Mouse (Mus musculus) mouse trophoblast stem cell (cell line): ENCODE results near the gene Krt42.
"Not testable (repeated sequence)": the region's sequence is repeated elsewhere in the genome, so short reads cannot be mapped to it uniquely, and the experiment has no call there.

Experiments
- in situ Hi-C, 2 experiments: fragments of 300-500 bp; cut with MseI, MboI; formaldehyde crosslinking; loops; 2 replicates in 1 of 2; 3 replicates in 1 of 2; pipeline ENCODE4 v1.15.1; 2025

Gene Krt42

DNA sequence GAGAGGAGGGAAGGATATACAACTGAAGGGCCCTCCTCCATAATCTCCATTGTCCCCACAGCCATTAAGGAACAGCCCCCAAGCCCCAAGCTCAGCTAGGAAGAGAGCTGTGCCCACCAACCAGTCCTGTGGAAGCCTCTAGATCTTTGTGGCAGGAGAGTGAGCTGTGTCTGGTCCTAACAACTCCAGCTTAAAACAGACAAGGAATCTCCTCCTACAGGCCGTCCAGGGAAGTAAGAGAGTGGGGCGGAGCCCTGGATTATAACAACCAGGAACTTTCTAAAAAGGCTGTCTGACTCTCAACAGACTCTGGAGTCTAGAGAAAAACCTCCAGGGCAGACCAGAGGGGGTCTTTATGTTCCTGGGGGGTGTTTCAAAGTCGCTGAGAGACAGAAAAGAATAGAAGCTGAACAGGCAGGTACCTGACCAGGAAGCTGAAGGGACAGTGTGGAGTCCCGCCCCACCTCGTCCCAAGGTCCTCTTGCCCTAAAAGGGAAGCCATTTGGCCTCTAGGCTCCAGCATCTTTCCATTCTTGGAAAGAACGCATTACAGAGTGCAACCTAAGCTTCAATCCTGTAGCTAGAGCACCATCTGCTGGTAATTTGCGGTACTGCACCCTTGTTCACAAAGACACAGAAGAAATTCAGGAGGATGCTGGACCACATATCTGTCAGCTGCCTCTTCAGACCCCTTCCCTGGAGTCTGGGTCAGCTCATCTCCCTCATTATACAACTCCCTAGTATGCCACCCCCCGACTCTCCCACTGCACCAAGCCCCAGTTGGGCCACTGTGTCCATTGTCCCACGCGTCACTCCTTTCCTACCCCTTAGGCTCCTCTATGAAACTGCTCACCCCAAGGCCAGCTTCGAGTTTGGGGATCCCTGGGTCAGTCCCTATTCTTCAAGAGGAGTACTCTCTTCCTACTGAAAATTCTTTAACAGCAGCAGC is 12.2 kb upstream of the Krt42 start:
- in situ Hi-C loops = loop anchor here (5.0 to 10.0 kb wide), 4 partner anchors 107 to 215 kb away; no protein-coding TSS in a partner anchor

DNA sequence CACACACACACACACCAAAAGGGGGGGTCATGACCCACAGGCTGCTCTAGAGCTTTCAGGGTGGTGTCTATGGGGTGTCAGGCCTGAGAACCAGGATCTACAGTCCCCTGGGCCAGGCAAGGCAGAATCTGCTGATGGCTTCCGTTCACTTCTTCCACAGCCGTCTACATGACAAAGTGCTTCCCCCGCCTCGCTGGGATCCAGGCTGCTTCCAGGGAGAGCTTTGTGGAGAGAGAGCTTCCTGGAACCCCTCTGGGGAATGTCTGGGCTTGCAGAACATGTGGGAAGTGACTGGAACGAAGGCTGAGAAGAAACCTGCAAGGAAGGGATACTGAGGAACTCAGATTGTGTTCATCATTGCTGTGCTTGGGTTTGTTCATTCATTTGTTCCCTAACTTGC is 9.1 kb upstream of the Krt42 start:
- in situ Hi-C loops = no loop called here

DNA sequence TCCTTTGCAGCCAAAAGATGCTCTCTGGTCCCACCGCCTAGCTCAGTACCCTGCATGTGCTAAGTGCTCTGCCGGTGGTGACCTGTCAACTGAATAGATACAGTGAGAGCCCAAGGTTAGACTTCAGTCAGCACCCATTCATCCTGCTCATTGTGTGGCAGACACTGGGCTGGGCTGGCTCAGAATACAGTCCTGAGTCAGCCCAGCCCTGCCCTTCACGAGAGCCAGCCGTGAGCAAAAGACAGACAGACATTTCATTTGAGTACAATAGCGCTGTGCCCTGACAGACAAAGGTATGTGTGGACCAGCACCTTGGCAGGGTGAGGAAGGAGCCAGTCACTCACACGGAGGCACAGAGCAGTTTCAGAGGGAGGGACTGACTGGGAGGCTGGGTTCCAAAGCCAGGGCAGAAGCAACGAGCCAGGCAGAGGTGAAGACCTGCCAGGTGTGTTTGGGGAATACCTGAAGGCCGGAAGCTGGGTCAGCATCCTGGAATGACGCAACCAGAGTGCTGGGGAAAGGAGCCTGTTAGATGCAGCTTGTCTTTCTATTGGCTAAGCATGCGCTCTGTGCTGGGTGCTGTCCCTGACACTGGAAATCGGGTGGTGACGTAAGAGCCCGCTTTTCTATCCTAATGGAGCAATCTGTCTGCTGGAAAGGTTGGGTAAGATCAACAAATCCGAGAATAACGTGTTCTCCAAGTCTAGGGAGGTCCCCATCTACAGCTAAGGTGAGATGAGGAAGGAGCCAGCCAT is 8.2 kb upstream of the Krt42 start:
- in situ Hi-C loops = no loop called here

GRCm38 (mm10) chr11:100275466-100275865 is 5.8 kb upstream of the Krt42 start:
- in situ Hi-C loops = no loop called here

DNA sequence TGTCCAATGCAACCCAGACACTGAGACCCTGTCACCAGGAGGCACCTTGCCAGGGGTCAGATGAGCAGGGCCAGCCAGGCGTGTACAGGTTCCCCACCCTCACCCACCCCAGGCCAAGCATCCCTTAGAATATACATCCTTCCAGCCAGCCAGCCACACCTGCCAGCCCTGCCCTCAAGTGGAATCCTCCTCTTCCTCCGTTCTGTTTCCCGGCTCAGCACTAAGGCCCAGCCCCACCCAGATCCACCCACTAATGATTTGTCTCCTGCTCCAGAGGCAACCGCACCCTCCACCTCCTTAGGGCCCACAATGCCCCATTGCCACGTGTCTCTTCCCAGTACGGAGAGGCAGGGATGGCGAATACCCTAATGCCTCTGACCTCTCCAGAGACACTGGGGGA is 5.0 kb upstream of the Krt42 start:
- in situ Hi-C loops = no loop called here

DNA sequence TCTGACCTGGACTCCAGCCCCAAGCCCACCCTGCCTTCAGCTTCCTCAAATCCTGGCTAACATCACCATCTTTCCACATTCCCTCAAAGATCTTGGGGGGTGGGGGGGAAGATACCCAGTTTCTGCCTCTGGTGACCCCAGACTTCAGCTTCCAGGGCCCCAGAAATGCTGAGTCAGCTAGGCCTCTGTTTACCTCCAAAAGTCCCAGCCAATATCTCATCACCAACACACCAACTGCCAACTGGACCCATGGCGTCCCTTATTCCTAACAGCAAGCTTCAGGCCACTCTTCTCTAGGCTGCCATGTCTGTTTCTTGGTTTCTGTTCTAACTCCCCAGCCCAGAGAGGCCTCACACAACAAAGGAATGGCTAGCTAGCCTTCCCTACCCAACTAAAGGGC is 2.2 kb upstream of the Krt42 start:
- in situ Hi-C loops = no loop called here

GRCm38 (mm10) chr11:100262058-100262980 is 7.4 kb downstream of the Krt42 start:
- in situ Hi-C loops = no loop called here

DNA sequence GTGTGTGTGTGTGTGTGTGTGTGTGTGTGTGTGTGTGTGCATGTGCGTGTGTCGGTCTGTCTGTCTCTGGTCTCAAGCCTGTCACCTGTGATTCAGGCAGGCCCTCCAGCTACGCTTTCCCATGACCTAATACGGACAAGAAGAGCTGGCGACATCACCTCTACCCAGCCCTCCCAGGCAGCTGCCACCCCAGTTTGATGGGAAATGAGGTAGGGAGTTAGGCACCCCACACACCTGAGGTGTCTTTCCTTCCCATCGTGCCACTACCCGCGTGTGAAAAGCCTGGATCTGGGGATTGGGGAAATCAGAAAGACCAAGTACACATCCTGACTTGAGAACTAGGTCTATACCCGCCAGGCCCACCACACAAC is 8.5 kb downstream of the Krt42 start:
- in situ Hi-C loops = no loop called here

GRCm38 (mm10) chr11:100260514-100261234 is 9.0 kb downstream of the Krt42 start, which contains the start of gene Krt17:
TSS of gene Krt17 (minus strand) at chr11:100261029.
- in situ Hi-C loops = no loop called here

- in situ Hi-C loops = no loop called here
Measured at GRCm38 (mm10) chr11:100259079-100259478, 10.6 kb downstream of the Krt42 start.

GRCm38 (mm10) chr11:100257967-100258366 is 11.7 kb downstream of the Krt42 start:
- in situ Hi-C loops = no loop called here

DNA sequence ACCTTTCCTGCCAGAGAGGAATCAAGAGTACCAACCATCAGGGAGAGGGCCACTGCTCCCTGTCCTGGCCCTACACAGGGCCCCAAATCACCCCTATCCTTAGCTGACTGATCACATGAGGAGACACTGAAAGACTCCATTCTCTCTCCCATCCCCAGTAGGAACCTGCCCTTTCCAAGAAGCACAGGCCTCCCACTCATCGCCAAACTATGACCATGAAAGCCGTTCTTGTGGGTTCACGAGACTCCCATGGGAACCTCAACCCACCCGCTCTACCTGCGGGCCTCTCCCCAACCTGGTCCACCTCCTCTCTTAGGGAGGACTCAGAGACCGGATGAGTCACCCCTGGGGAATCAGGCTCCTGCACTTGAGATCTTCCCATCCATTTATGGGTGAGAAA is 14.2 kb downstream of the Krt42 start:
- in situ Hi-C loops = no loop called here

- in situ Hi-C loops = no loop called here
Measured at GRCm38 (mm10) chr11:100254360-100255090, 15.1 kb downstream of the Krt42 start.

DNA sequence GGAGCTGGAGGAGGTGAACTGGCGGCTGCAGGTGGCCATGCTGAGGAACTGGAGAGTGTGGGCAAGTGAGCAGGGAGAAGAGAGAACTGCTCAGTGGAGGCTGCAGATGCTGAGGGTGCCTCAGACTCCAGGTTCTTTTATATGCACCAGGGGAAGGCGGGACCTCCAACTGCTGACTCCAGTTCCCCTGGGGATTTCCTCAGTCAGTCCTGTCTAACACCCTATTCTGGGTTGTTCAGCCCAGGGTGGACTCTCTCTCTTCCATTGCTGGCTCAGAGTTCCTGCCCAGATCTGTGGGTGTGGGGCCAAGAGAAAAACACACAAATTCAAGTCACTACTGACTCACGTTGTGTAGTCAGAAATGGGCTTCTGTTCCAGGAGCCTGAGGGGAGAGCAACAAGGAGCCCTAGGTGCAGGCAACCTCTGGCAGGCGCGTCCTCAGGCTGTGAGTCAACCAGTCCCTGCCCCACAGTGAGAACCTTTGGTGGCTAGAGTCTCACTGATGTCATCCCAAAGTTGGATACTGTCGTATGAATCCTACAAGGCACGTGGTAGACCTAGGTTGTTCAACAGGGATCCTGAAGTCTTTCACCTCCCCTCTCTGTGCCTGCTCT is 20.7 kb downstream of the Krt42 start, which contains the start of gene Krt16:
TSS of gene Krt16 (minus strand) at position 51 of the 614 bp plus-strand sequence.
- in situ Hi-C loops = no loop called here

DNA sequence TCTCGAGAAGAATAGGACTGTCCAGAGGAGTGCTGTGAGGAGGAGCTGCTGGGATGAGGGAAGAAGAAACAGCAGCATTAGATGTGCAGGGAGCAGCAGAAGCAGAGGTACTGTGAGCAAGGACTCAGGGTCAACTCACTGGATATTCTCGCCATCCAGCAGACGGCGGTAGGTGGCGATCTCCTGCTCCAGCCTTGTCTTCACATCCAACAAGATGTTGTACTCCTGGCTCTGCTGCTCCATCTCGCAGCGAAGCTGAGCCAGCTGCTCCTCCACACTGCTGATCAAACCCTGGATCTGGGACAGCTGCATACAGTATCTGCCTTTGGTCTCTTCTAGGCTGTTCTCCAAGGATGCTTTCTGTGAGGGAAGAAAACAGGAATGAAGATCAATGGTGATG is 23.2 kb downstream of the Krt42 start:
- in situ Hi-C loops = not testable (repeated sequence)

DNA sequence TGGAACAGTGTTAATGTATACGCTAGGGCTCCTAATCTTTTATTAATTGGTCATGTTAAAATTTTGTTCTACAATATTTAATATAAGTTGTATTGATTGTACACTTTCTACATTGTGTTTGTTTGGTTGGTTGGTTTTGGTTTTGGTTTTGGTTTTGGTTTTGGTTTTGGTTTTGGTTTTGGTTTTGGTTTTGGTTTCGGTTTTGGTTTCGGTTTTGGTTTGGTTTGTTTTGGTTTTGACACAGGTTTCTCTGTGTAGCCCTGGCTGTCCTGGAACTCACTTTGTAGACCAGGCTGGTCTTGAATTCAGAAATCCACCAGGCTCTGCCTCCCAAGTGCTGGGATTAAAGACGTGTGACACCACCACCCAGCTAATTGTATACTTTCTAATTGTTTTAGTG is 29.4 kb downstream of the Krt42 start:
- in situ Hi-C loops = not testable (repeated sequence)

DNA sequence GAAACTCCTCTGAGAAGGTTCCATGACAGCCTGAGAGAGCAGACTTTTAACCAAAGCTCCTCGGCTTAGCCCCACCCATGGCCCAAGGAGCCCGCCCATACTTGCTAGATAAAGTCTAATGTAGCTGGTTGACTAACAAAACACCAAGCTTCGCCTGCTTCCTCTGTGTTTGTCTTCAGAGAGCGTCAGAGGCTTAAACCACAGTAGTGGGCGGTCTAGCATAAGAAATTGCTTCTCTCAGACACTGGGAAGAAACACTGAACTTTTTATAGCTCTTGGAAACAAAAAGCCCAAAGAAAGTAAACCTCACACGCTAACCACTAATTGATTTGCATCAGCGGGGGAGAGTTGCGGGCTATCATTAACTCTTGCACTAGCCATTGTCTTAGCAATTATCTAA is 47.9 kb downstream of the Krt42 start:
- in situ Hi-C loops = no loop called here

GRCm38 (mm10) chr11:100219304-100219703 is 50.4 kb downstream of the Krt42 start:
- in situ Hi-C loops = no loop called here
